In genomic region chr13:30891223-30891622, GRCm38 (mm10) we compare ENCODE assay signal across 32 mouse cellular contexts. TPM values are rescaled to one million over a fixed set of nuclear protein-coding genes. Genes with fewer than 3 reads are reported as not detected.
DNase-seq lines count a peak whose midpoint lies in the region; ATAC-seq lines count a peak whose summit lies in the region.
"Had no signal": no experiment of that assay in that cellular context is flagged by ENCODE, and none has a peak within 500 bp of the region (broad histone marks: within the 10 kb centered on the region; RNA-seq: fewer than 3 reads in every experiment).

No protein-coding gene starts in this region.

- H3K9me3 ChIP-seq in intestine, embryonic 15.5 days: no peaks in the 10 kb centered on the region
- H3K9me3 ChIP-seq: limb, embryonic 10.5 days; limb, embryonic 15.5 days; liver, embryonic 13.5 days; midbrain, embryonic 10.5 days; neural tube, embryonic 12.5 days had no signal

- no peak for ATAC-seq in intestine, embryonic 15.5 days
- ATAC-seq: forebrain, embryonic 16.5 days; hindbrain, embryonic 16.5 days; lung, postnatal 0 days had no signal

- peak; percentile 39 to 82 for DNase-seq in adrenal gland, adult (ENCODE audit: inconsistent age in 2 of 2, low spot score in 1 of 2)
- DNase-seq in adrenal gland, postnatal 4 days (ENCODE audit: low spot score in 2 of 2): no peak
- DNase-seq in heart, adult 11 months: peak; percentile 73
- no peak for DNase-seq in heart, adult 18-20 months
- DNase-seq in adrenal gland, postnatal 25 days: peak; percentile 36
- DNase-seq in mesoderm, embryonic 11.5 days (ENCODE audit: low read depth, low spot score): peak; percentile 21
- DNase-seq in cerebellum, adult 9-11 months: no peak
- DNase-seq: cerebellum, adult 2 months; cerebellum, postnatal 25 days; kidney, adult 2 months; kidney, postnatal 36 days; layer of hippocampus, postnatal 36 days; liver, embryonic 13.5 days; lung, adult 18-20 months; right cerebral cortex, adult 18-20 months; thymus, adult 2 months; thymus, postnatal 36 days had no signal

- H3K4me2 ChIP-seq in intestine, embryonic 15.5 days (replicated peaks): no peak overlapping the region
- H3K4me2 ChIP-seq: limb, embryonic 15.5 days; liver, embryonic 13.5 days; neural tube, embryonic 12.5 days had no signal

- no peak overlapping the region for H3K4me3 ChIP-seq in intestine, embryonic 15.5 days (replicated peaks)
- H3K4me3 ChIP-seq: limb, embryonic 10.5 days; limb, embryonic 15.5 days; liver, embryonic 13.5 days; midbrain, embryonic 10.5 days; myocyte; neural tube, embryonic 12.5 days had no signal

- H3K9ac ChIP-seq in intestine, embryonic 15.5 days: no peak overlapping the region
- H3K9ac ChIP-seq: limb, embryonic 15.5 days; liver, embryonic 13.5 days; neural tube, embryonic 12.5 days had no signal

- H3K27me3 ChIP-seq in intestine, embryonic 15.5 days (replicated peaks): no peaks in the 10 kb centered on the region
- H3K27me3 ChIP-seq: CH12.LX; limb, embryonic 15.5 days; liver, embryonic 13.5 days; neural tube, embryonic 12.5 days had no signal

- H3K27ac ChIP-seq in intestine, embryonic 15.5 days: no peak overlapping the region
- H3K27ac ChIP-seq: limb, embryonic 10.5 days; limb, embryonic 15.5 days; liver, embryonic 13.5 days; midbrain, embryonic 10.5 days; neural tube, embryonic 12.5 days had no signal

- H3K36me3 ChIP-seq in intestine, embryonic 15.5 days: no peaks in the 10 kb centered on the region

- no peaks in the 10 kb centered on the region; the same call in 1 of the 2 replicates for H3K4me1 ChIP-seq in intestine, embryonic 15.5 days (replicated peaks)
- H3K4me1 ChIP-seq: limb, embryonic 10.5 days; limb, embryonic 15.5 days; liver, embryonic 13.5 days; neural tube, embryonic 12.5 days had no signal

- 64% methylated on average over 5 of the region's 5 CpGs for WGBS in intestine, embryonic 15.5 days

RNA-seq across cellular contexts. Expression of gene Hus1b, which starts 56.3 kb away (rescaled TPM):
- under 1 TPM; 0.51 to 0.59 TPM for total RNA-seq in adrenal gland, postnatal 4 days (2021)
- total RNA-seq in heart, adult 18-20 months (2021): under 1 TPM; 0.22 to 0.23 TPM
- total RNA-seq in adrenal gland, postnatal 25 days (2021): 1.2 and 1.3 TPM in 2 replicates
- polyA plus RNA-seq in intestine, embryonic 15.5 days (2015; fragmentation: Nextera tagmentation; extraction: Ambion mirVana): not detected in 2 replicates
- total RNA-seq: heart, postnatal 25 days had no signal
- polyA plus RNA-seq: forebrain, embryonic 16.5 days; heart, embryonic 14.5 days; hindbrain, embryonic 11.5 days; hindbrain, embryonic 16.5 days; kidney, adult 2 months; kidney, embryonic 16.5 days; limb, embryonic 10.5 days; limb, embryonic 15.5 days; liver, embryonic 13.5 days; lung, postnatal 0 days; midbrain, postnatal 0 days; myocyte; neural tube, embryonic 12.5 days had no signal

Comparison
In these comparisons a context has a peak if more than half of its experiments do, and no peak if none do; other contexts are left out.
1. DNase-seq: peak in adrenal gland, adult (2 of 2), heart, adult 11 months (single experiment), adrenal gland, postnatal 25 days (single experiment) and mesoderm, embryonic 11.5 days (single experiment); none in adrenal gland, postnatal 4 days (0 of 2), heart, adult 18-20 months (0 of 2) and cerebellum, adult 9-11 months (single experiment).